Mouse (Mus musculus): ENCODE results near the gene Lix1l.

The Lix1l gene

DNA sequence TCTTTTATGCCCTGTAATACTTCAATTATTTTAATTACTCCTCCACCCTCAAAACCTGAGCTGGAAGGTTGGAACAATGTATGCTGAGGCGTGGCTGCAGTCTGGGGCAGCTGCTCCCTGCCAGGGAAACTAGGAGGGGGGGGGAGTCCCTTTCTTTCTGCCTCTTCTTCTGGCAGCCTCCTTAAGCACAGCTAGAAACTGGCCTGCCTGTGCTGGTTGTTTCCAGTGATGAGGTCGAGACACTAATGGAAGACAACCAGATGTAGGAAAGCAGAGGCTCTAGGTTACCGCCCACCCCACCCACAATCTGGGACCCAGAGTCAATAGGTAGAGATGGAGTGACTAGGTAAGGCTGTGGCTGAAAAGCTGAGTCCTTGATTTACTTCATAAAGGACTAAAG, 74.7 kb downstream of the Lix1l start:
- DNase-seq (ENCODE audit: low spot score): no peak

Measured in urinary bladder, postnatal 14 days (tissue).